In the genomic region with DNA sequence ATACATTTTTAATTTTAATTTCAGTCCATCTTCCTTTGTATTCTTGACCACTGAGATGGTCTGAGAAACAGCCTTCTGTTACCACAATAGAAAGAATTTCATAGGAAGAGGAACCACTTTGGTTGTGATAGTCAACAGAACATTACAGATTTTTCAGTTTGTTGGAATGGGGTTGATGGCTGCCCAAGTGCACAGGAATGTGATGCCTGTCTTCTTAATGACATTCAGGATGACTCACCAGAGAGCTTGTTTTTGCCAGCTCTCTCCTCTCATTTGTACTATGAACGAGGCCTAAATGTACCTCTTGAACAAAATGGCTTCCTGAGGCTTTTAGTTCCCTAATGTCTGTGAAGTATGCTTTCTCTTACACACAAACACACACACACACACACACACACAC, we compare ENCODE assay signal across 25 mouse cellular contexts.
DNase-seq lines count a peak whose midpoint lies in the region; ATAC-seq and TF ChIP-seq lines count a peak whose summit lies in the region.
"Had no signal": no experiment of that assay in that cellular context is flagged by ENCODE, and none has a peak within 500 bp of the region (broad histone marks: within the 10 kb centered on the region; RNA-seq: fewer than 3 reads in every experiment).

No protein-coding gene starts in this region.

- CTCF ChIA-PET in Patski (lab: Charles Lee), result no interaction called here

- in situ Hi-C loops in Patski (cut with MboI; ENCODE audit: low pct_unique_long_range_greater_than_20kb), result no loop called here

- H3K9ac ChIP-seq in midbrain, embryonic 11.5 days (ENCODE audit: low read length), result no peak overlapping the region
- H3K9ac ChIP-seq: embryonic facial prominence, embryonic 12.5 days; embryonic facial prominence, embryonic 15.5 days; forebrain, postnatal 0 days; heart, embryonic 13.5 days; hindbrain, embryonic 14.5 days had no signal

- WGBS in midbrain, embryonic 11.5 days, result 52% methylated on average over 1 of the region's 1 CpGs

- ATAC-seq in Patski, result peak; percentile 92
- no peak for ATAC-seq in midbrain, embryonic 11.5 days (ENCODE audit: low FRiP score)
- ATAC-seq: activated CD4-positive, CD25-positive, alpha-beta regulatory T cell, adult 4 months; forebrain, embryonic 14.5 days; forebrain, postnatal 0 days; intestine, postnatal 0 days had no signal

- TF ChIP-seq CTCF in layer of hippocampus, adult 2 months (conservative IDR thresholded peaks at IDR 0.05), result no peak
- TF ChIP-seq CTCF in Patski (IDR thresholded peaks at IDR 0.05), result no peak

- POLR2A ChIA-PET in Patski (lab: Charles Lee), result interaction anchor here (0.7 kb wide), 1 partner anchor 74 kb away, joined by 4 read pairs; no protein-coding TSS in a partner anchor

- H3K9me3 ChIP-seq in midbrain, embryonic 11.5 days (ENCODE audit: control insufficient read depth, low read length), result no peaks in the 10 kb centered on the region
- H3K9me3 ChIP-seq: embryonic facial prominence, embryonic 12.5 days; embryonic facial prominence, embryonic 15.5 days; heart, embryonic 10.5 days; heart, embryonic 13.5 days had no signal

- H3K4me2 ChIP-seq in midbrain, embryonic 11.5 days, result no peak overlapping the region
- H3K4me2 ChIP-seq: embryonic facial prominence, embryonic 12.5 days; embryonic facial prominence, embryonic 15.5 days; heart, embryonic 13.5 days; hindbrain, embryonic 14.5 days had no signal

- no peaks in the 10 kb centered on the region for H3K36me3 ChIP-seq in midbrain, embryonic 11.5 days (ENCODE audit: control insufficient read depth, insufficient read depth, low read length)
- H3K36me3 ChIP-seq: embryonic facial prominence, embryonic 12.5 days; embryonic facial prominence, embryonic 15.5 days; heart, embryonic 10.5 days; heart, embryonic 13.5 days had no signal

- H3K27me3 ChIP-seq in Patski, result peaks cover 2% of the 10 kb centered on the region
- no peaks in the 10 kb centered on the region for H3K27me3 ChIP-seq in midbrain, embryonic 11.5 days (ENCODE audit: control insufficient read depth, insufficient read depth, low read length)
- H3K27me3 ChIP-seq: embryonic facial prominence, embryonic 12.5 days; embryonic facial prominence, embryonic 15.5 days; heart, embryonic 13.5 days had no signal

- peak in 1 of 2 experiments; percentile 20 for DNase-seq in layer of hippocampus, adult 2 months (ENCODE audit: low spot score in 2 of 2)
- no peak for DNase-seq in layer of hippocampus, adult 9-10 months (ENCODE audit: low spot score)
- DNase-seq in 3T3-L1 (ENCODE audit: low read depth, low spot score) (peak; percentile 67), Patski (ENCODE audit: low read depth, low spot score) (no peak)
- no peak for DNase-seq in lung, postnatal 14 days
- DNase-seq in midbrain, embryonic 11.5 days (ENCODE audit: low spot score, missing footprints), result no peak
- DNase-seq: adrenal gland, adult 8-10 months; adrenal gland, postnatal 25 days; cerebellum, adult 18-20 months; cerebellum, adult 9-11 months; cerebellum, postnatal 25 days; forebrain, postnatal 0 days; gastrocnemius, postnatal 10 days; gastrocnemius, postnatal 36 days; heart, adult 2 months; heart, postnatal 14 days; heart, postnatal 4 days had no signal

- H3K4me3 ChIP-seq in layer of hippocampus, adult 2 months, result no peak overlapping the region
- H3K4me3 ChIP-seq in midbrain, embryonic 11.5 days (ENCODE audit: low read depth, low read length), result no peak overlapping the region
- H3K4me3 ChIP-seq: embryonic facial prominence, embryonic 12.5 days; embryonic facial prominence, embryonic 15.5 days; heart, adult 2 months; heart, embryonic 10.5 days; heart, embryonic 13.5 days had no signal

- H3K27ac ChIP-seq in layer of hippocampus, adult 2 months, result peak overlapping the region; percentile 64
- H3K27ac ChIP-seq in midbrain, embryonic 11.5 days (ENCODE audit: low read depth, low read length), result no peak overlapping the region
- H3K27ac ChIP-seq: embryonic facial prominence, embryonic 12.5 days; embryonic facial prominence, embryonic 15.5 days; heart, adult 2 months; heart, embryonic 10.5 days; heart, embryonic 13.5 days; hindbrain, embryonic 14.5 days had no signal

- no peaks in the 10 kb centered on the region for H3K4me1 ChIP-seq in midbrain, embryonic 11.5 days (ENCODE audit: control insufficient read depth, insufficient read depth, low read length)
- H3K4me1 ChIP-seq: embryonic facial prominence, embryonic 12.5 days; embryonic facial prominence, embryonic 15.5 days; heart, embryonic 10.5 days; heart, embryonic 13.5 days had no signal
